Mouse (Mus musculus): Measurements from ENCODE around the gene Ier3. TPM values are rescaled to one million over a fixed set of nuclear protein-coding genes. Genes with fewer than 3 reads are reported as not detected.

The Ier3 gene
- total and polyA plus RNA-seq, 3 experiments, result 15.6 to 37.0 (median 33.1) TPM

DNA sequence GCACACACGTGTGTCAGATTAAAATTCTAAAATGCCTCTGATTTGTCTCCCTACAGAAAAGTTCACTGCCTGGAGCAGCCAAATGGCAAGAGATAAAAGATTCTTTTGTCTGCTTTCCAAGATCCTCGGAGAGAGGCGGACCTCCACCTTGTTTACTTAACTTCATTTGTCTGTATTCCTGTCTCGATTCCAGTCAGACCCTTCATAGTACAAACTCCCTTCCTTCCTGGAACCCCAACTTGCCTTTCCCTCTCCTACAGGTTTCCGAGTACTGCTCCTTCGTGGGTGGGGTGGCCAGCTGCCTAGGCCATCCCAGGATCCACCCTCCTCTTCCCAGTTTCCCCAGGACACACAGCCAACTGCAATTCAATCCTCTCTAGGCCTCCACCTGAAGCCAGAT is 18.5 kb upstream of the Ier3 start:
- no peak overlapping the region for H3K9ac ChIP-seq (ENCODE audit: low read depth, low read length)
- H3K27me3 ChIP-seq (ENCODE audit: control insufficient read depth, insufficient read depth, low read length), result no peaks in the 10 kb centered on the region
- DNase-seq, result peak in 1 of 2 experiments; percentile 53
- intact Hi-C loops (cut with DNase I), result no loop called here
- peaks cover 14% of the 10 kb centered on the region for H3K4me1 ChIP-seq (ENCODE audit: control insufficient read depth, insufficient read depth, low read length)
- H3K27ac ChIP-seq, result peak overlapping the region; percentile 48
- no peak overlapping the region for H3K4me3 ChIP-seq
- 27% methylated on average over 6 of the region's 6 CpGs for WGBS
- H3K79me2 ChIP-seq (replicated peaks; ENCODE audit: control insufficient read depth, insufficient read depth, low read length), result no peaks in the 10 kb centered on the region
- no peaks in the 10 kb centered on the region; the same call in 1 of the 2 replicates for H3K36me3 ChIP-seq (ENCODE audit: control insufficient read depth, insufficient read depth, low read length)
- TF ChIP-seq EP300 (IDR thresholded peaks at IDR 0.05; ENCODE audit: insufficient read depth, low read depth, low read length) (peak; percentile 58; the same call in 1 of the 2 replicates), CTCF (IDR thresholded peaks at IDR 0.05) (no peak), POLR2A (IDR thresholded peaks at IDR 0.05; ENCODE audit: insufficient read depth, low read depth, low read length) (peak; percentile 16; the same call in 1 of the 2 replicates)

DNA sequence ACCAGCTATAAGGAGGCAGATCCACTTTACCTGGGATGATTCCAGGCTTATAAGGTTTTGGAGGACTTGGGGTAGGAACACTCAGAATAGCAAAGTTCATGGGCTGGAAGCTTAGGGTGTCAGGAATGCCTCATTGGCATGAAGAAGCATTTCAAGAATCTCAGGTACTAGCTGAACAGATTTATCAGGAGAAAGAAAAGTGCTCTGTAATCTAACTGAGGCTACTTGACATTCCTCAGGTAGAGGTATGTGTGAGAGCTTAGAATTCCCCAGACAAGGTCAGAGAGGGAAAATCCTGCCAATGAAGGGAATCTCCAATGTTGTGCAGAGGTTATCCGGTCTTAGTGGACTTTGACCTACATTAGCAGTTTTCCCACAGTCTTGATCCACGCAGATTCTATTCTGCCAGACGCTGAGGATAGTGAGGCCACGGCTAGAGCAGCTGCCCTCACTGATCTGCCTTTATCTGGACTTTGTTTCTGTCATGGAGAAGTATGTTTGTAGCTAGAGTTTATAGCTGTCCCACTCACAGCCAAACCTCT is 17.6 kb upstream of the Ier3 start:
- Histone ChIP-seq H3K4me3 (no peak overlapping the region), H3K4me1 (ENCODE audit: control insufficient read depth, insufficient read depth, low read length) (peaks cover 17% of the 10 kb centered on the region), H3K9ac (ENCODE audit: low read depth, low read length) (no peak overlapping the region), H3K27me3 (ENCODE audit: control insufficient read depth, insufficient read depth, low read length) (no peaks in the 10 kb centered on the region), H3K27ac (peak overlapping the region; percentile 48), H3K36me3 (ENCODE audit: control insufficient read depth, insufficient read depth, low read length) (peaks cover 2% of the 10 kb centered on the region), H3K79me2 (replicated peaks; ENCODE audit: control insufficient read depth, insufficient read depth, low read length) (no peaks in the 10 kb centered on the region)
- TF ChIP-seq CTCF (IDR thresholded peaks at IDR 0.05) (no peak), EP300 (IDR thresholded peaks at IDR 0.05; ENCODE audit: insufficient read depth, low read depth, low read length) (no peak), POLR2A (IDR thresholded peaks at IDR 0.05; ENCODE audit: insufficient read depth, low read depth, low read length) (no peak)
- no peak for DNase-seq
- WGBS, result 35% methylated on average over 4 of the region's 4 CpGs
- intact Hi-C loops (cut with DNase I), result no loop called here

DNA sequence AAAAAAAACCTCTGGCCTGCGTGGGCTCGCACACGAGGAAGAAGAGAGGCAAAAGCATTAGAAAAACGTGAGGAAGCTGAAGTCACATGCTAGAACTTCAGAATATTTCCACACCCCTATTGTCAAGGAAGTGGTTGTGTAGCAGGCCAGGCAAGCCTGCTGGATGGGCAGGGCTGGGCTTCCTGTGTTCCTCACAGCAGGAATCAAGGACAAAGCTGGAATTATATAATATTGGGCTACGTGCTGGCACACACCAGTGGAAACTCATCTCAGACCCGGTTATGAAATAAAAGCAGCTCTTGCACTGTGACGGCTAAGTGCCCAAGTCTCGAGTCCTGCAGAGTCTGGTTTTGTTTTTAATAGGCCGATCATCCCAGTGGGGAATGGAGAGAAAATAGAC is 13.4 kb upstream of the Ier3 start:
- intact Hi-C loops (cut with DNase I), result no loop called here
- no peak overlapping the region for H3K4me3 ChIP-seq
- 7% methylated on average over 9 of the region's 9 CpGs for WGBS
- H3K4me1 ChIP-seq (ENCODE audit: control insufficient read depth, insufficient read depth, low read length), result peaks cover 33% of the 10 kb centered on the region
- TF ChIP-seq CTCF (IDR thresholded peaks at IDR 0.05) (no peak), POLR2A (IDR thresholded peaks at IDR 0.05; ENCODE audit: insufficient read depth, low read depth, low read length) (peak; percentile 76; the same call in 1 of the 2 replicates), EP300 (IDR thresholded peaks at IDR 0.05; ENCODE audit: insufficient read depth, low read depth, low read length) (peak; percentile 100)
- DNase-seq, result peak; percentile 70 to 85
- H3K9ac ChIP-seq (ENCODE audit: low read depth, low read length), result no peak overlapping the region; the same call in 1 of the 2 replicates
- no peaks in the 10 kb centered on the region for H3K79me2 ChIP-seq (replicated peaks; ENCODE audit: control insufficient read depth, insufficient read depth, low read length)
- H3K36me3 ChIP-seq (ENCODE audit: control insufficient read depth, insufficient read depth, low read length), result peaks cover 4% of the 10 kb centered on the region
- no peaks in the 10 kb centered on the region for H3K27me3 ChIP-seq (ENCODE audit: control insufficient read depth, insufficient read depth, low read length)
- H3K27ac ChIP-seq, result peak overlapping the region; percentile 88

DNA sequence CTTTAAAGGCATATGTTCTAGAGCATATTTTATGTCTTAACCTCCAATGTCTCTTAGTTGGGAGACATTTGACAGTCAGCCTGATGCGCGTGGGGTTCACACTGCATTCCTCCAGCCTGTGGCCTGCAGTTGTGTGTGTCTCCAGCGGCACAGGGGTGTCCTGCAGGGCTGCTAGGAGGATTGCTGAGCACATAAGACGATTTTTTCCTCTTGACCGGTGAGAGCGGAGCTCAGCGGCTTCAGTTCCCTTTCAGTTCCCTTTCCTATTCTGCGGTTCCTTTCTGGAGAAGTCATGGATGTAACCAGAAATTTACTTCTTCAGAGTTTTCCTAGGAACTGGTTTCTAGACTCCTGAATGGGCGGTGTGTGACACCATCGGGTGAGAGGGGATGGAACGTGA is 12.1 kb upstream of the Ier3 start:
- 87% methylated on average over 11 of the region's 11 CpGs for WGBS
- H3K36me3 ChIP-seq (ENCODE audit: control insufficient read depth, insufficient read depth, low read length), result peaks cover 4% of the 10 kb centered on the region
- TF ChIP-seq POLR2A (IDR thresholded peaks at IDR 0.05; ENCODE audit: insufficient read depth, low read depth, low read length) (no peak), EP300 (IDR thresholded peaks at IDR 0.05; ENCODE audit: insufficient read depth, low read depth, low read length) (no peak), CTCF (IDR thresholded peaks at IDR 0.05) (no peak)
- no peak for DNase-seq
- H3K27ac ChIP-seq, result peak overlapping the region; percentile 88
- intact Hi-C loops (cut with DNase I), result no loop called here
- no peaks in the 10 kb centered on the region for H3K27me3 ChIP-seq (ENCODE audit: control insufficient read depth, insufficient read depth, low read length)
- H3K4me3 ChIP-seq, result no peak overlapping the region
- no peak overlapping the region for H3K9ac ChIP-seq (ENCODE audit: low read depth, low read length)
- peaks cover 36% of the 10 kb centered on the region for H3K4me1 ChIP-seq (ENCODE audit: control insufficient read depth, insufficient read depth, low read length)
- no peaks in the 10 kb centered on the region for H3K79me2 ChIP-seq (replicated peaks; ENCODE audit: control insufficient read depth, insufficient read depth, low read length)

DNA sequence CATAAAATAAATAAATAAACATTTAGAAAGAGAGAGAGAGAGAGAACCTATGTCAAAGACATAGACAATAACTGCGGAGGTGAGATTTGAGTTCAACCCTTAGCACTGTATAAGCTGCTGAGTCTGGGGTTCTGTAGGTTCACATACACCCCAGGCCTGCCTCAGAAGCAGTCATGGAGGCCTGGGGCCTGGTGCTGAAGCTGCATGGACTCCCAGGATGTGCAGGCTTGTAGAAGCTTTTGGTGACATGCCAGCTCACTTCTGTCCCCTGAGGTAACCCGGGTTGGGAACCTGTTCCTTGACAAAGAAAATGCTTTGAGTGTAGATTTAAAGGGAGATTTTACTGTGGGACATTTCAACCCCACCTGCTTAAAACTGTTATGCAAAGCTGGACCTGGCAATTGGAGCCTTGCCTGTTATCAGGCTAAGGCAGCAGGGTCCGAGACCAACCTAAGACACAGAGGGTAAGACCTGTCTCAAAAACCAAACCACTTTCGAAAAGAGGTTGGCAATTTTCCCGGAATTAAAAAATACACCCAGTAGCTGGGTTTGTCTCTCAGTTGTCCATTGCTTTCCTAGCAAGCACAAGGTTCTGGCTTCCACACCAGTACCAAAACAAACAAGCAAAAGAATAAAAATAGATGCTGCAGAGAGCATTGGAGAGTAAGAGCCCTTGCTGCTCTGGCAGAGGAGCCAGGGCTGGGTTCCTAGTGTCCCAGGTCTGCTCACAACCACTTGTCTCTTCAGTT is 10.4 kb upstream of the Ier3 start:
- DNase-seq, result peak in 1 of 2 experiments; percentile 38
- no peaks in the 10 kb centered on the region for H3K27me3 ChIP-seq (ENCODE audit: control insufficient read depth, insufficient read depth, low read length)
- peaks cover 43% of the 10 kb centered on the region for H3K4me1 ChIP-seq (ENCODE audit: control insufficient read depth, insufficient read depth, low read length)
- no peak for TF ChIP-seq POLR2A (IDR thresholded peaks at IDR 0.05; ENCODE audit: insufficient read depth, low read depth, low read length)
- no peak for TF ChIP-seq CTCF (IDR thresholded peaks at IDR 0.05)
- TF ChIP-seq EP300 (IDR thresholded peaks at IDR 0.05; ENCODE audit: insufficient read depth, low read depth, low read length), result no peak
- WGBS, result 42% methylated on average over 5 of the region's 5 CpGs
- H3K79me2 ChIP-seq (replicated peaks; ENCODE audit: control insufficient read depth, insufficient read depth, low read length), result no peaks in the 10 kb centered on the region
- H3K27ac ChIP-seq, result peak overlapping the region; percentile 77
- intact Hi-C loops (cut with DNase I), result no loop called here
- H3K4me3 ChIP-seq, result no peak overlapping the region
- no peak overlapping the region for H3K9ac ChIP-seq (ENCODE audit: low read depth, low read length)
- peaks cover 11% of the 10 kb centered on the region for H3K36me3 ChIP-seq (ENCODE audit: control insufficient read depth, insufficient read depth, low read length)

DNA sequence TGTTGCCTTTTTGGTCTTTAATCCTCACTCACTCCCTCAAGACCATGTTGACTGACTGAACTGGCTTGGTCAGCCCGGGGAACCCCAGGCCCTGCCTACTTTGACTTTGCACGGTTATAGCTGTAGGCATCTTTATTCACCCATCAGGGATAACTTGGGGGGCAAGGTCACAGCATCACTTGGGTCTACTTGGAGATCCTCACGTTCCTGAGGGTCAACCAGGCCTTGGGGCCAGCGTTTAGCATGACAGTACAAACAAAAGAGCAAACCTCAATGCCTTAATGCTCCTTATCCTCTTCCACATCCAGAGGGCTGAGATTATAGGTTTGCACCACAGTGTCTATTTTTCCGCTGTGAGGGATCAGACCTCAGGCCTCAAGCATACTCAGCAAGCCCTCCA is 9.2 kb upstream of the Ier3 start:
- Histone ChIP-seq H3K4me1 (ENCODE audit: control insufficient read depth, insufficient read depth, low read length) (peaks cover 41% of the 10 kb centered on the region), H3K36me3 (ENCODE audit: control insufficient read depth, insufficient read depth, low read length) (peaks cover 11% of the 10 kb centered on the region), H3K9ac (ENCODE audit: low read depth, low read length) (no peak overlapping the region), H3K27ac (peak overlapping the region; percentile 94), H3K79me2 (replicated peaks; ENCODE audit: control insufficient read depth, insufficient read depth, low read length) (no peaks in the 10 kb centered on the region), H3K27me3 (ENCODE audit: control insufficient read depth, insufficient read depth, low read length) (no peaks in the 10 kb centered on the region), H3K4me3 (no peak overlapping the region)
- intact Hi-C loops (cut with DNase I), result no loop called here
- no peak for TF ChIP-seq CTCF (IDR thresholded peaks at IDR 0.05)
- TF ChIP-seq EP300 (IDR thresholded peaks at IDR 0.05; ENCODE audit: insufficient read depth, low read depth, low read length), result no peak
- no peak for TF ChIP-seq POLR2A (IDR thresholded peaks at IDR 0.05; ENCODE audit: insufficient read depth, low read depth, low read length)
- WGBS, result 86% methylated on average over 5 of the region's 5 CpGs
- no peak for DNase-seq

Measured in heart, adult 2 months (tissue).